Mouse (Mus musculus): ENCODE measurements at regions not wholly inside any gene's neighbourhood (a gene's known extent, or its start where the extent isn't known, plus 50 kb on each side); places are given as distances from the start of the nearest gene placed in this dataset.

DNA sequence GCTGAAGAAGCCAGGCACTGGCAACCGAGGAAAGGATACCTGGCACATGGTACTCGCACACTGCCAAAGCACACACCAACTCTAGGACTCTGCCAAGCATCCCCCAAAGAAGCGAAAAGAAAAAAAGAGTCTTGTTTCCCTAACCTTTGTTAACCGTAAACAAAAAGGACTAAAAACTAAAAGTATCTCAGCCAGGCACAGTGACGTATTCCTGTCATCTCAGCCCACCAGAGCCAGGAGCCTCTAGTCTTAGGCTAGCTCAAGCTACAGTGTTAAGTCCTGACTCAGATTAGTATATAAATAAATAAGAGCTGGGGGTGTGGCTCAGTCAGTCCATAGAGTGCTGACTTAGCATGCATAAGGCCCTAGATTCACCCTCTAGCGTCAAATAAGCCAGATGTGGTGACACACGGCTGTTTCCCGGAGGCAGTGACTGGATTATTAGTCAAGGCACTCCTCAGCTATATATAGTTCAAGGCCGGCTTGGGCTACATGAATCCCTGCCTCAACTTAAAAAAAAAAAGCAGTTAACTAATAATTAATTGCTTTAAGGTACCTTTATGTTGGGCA lies 130.1 kb downstream of the Sox4 start:
- 61% methylated on average over 9 of the region's 9 CpGs for WGBS
- DNase-seq, result no peak
- Histone ChIP-seq H3K27me3 (ENCODE audit: control insufficient read depth, insufficient read depth, low read length) (no peaks in the 10 kb centered on the region), H3K27ac (ENCODE audit: insufficient read depth, low read length) (no peak overlapping the region), H3K4me1 (ENCODE audit: control insufficient read depth, insufficient read depth, low read length) (no peaks in the 10 kb centered on the region), H3K4me3 (replicated peaks; ENCODE audit: insufficient read depth, low read depth, low read length) (no peak overlapping the region)
- TF ChIP-seq CTCF (IDR thresholded peaks at IDR 0.05; ENCODE audit: borderline replicate concordance, insufficient read depth, low read depth, low read length) (no peak), POLR2A (IDR thresholded peaks at IDR 0.05; ENCODE audit: borderline replicate concordance, insufficient read depth, low read length) (no peak)

DNA sequence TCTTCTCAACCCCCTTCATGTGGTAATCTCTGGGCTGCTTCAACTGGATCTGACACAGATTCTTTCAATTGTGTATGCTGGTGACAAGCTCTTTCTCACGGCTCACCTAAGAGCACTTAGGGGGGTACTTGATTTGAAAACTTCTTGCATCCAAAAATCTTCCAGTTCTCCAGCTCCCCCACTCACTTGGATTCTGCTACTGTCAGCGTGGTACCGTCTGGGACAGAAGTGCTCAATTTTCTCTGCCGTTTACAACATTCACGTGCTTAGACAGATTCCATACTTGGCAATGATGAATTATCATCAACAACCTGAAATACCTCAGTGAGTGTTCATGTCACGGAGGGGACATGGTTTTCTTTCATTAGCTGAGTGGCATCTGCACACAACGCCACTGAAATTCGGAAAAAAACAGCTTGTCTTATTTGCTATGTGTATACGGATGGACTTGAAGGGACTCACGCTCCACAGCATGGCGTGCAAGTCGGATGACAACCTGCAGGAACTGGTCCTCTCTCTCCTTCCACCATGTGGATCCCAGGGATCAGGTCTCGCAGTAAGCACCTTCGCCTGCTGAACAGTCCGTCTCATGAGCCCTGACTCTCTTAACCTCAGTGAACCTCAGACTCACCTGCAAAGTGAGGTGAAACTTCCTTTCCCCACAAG lies 132.5 kb downstream of the Sox4 start:
- Histone ChIP-seq H3K27ac (ENCODE audit: insufficient read depth, low read length) (no peak overlapping the region), H3K4me3 (replicated peaks; ENCODE audit: insufficient read depth, low read depth, low read length) (no peak overlapping the region), H3K4me1 (ENCODE audit: control insufficient read depth, insufficient read depth, low read length) (no peaks in the 10 kb centered on the region), H3K27me3 (ENCODE audit: control insufficient read depth, insufficient read depth, low read length) (no peaks in the 10 kb centered on the region)
- TF ChIP-seq CTCF (IDR thresholded peaks at IDR 0.05; ENCODE audit: borderline replicate concordance, insufficient read depth, low read depth, low read length) (no peak), POLR2A (IDR thresholded peaks at IDR 0.05; ENCODE audit: borderline replicate concordance, insufficient read depth, low read length) (no peak)
- WGBS, result 81% methylated on average over 15 of the region's 15 CpGs
- no peak for DNase-seq

DNA sequence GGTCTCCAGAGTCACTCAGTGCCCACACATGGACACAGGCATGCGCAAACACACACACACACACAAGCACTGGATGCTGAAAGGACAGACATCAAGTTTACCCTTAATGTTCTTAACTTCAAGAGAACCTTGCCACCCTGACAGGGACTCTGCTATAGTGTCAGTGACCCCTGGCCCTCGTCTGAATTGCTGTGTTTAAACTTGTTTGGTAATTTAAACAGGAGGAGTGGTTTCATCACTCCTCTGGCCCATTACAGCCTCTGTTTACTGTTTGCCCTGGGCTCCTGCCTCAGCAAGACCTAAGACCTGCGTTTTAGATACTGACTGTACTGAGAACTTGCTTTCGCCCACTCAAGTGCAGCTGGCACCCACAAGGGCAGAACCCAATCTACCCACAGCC lies 139.4 kb downstream of the Sox4 start:
- WGBS, result 73% methylated on average over 4 of the region's 4 CpGs
- DNase-seq, result no peak
- no peak for TF ChIP-seq CTCF (IDR thresholded peaks at IDR 0.05; ENCODE audit: borderline replicate concordance, insufficient read depth, low read depth, low read length)
- TF ChIP-seq POLR2A (IDR thresholded peaks at IDR 0.05; ENCODE audit: borderline replicate concordance, insufficient read depth, low read length), result no peak
- H3K27ac ChIP-seq (ENCODE audit: insufficient read depth, low read length), result no peak overlapping the region
- no peak overlapping the region for H3K4me3 ChIP-seq (replicated peaks; ENCODE audit: insufficient read depth, low read depth, low read length)
- H3K27me3 ChIP-seq (ENCODE audit: control insufficient read depth, insufficient read depth, low read length), result no peaks in the 10 kb centered on the region
- no peaks in the 10 kb centered on the region for H3K4me1 ChIP-seq (ENCODE audit: control insufficient read depth, insufficient read depth, low read length)

DNA sequence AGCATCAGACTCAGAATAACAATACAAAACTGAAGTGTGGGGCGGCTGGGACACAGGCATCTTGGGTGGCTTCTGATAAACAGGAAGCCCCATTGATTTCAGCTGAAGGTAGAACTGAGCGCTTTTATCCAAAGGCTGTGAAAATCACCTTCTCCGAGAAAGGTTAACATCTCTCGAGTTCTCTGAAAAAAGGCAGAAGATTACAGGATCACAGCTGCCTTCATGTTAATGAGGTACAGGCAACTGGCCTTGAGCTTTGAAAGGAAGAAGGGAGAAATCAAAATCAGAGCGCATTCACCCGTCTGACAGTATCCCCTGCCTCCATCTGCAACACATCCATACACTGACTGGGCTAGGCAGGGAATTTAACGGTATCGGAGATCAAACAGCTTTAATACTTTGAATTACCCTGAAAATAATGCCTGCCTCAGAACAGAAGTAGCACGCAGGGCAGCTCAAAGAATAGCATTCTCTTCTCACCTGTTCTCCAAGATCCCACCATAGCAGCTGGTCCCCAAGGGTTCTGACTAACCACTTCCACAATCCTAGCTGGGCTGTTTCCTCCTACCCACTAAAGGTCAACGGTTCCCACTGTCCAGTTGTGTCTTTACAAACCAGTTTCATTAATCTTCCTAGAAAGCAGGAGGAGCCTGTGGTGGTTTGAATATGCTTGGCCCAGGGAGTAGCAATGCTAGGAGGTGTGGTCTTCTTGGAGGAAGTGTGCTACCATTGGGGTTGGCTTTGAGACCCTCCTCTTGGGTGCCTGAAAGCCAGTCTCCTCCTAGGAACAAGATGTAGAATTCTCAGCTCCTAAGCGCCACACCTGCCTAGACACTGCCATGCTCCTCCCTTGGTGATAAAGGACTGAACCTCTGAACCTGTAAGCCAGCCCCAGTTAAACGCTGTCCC lies 141.6 kb downstream of the Sox4 start:
- Histone ChIP-seq H3K27ac (ENCODE audit: insufficient read depth, low read length) (no peak overlapping the region), H3K4me3 (replicated peaks; ENCODE audit: insufficient read depth, low read depth, low read length) (no peak overlapping the region), H3K27me3 (ENCODE audit: control insufficient read depth, insufficient read depth, low read length) (no peaks in the 10 kb centered on the region), H3K4me1 (ENCODE audit: control insufficient read depth, insufficient read depth, low read length) (no peaks in the 10 kb centered on the region)
- 54% methylated on average over 12 of the region's 12 CpGs for WGBS
- DNase-seq, result no peak
- TF ChIP-seq CTCF (IDR thresholded peaks at IDR 0.05; ENCODE audit: borderline replicate concordance, insufficient read depth, low read depth, low read length) (no peak), POLR2A (IDR thresholded peaks at IDR 0.05; ENCODE audit: borderline replicate concordance, insufficient read depth, low read length) (no peak)

DNA sequence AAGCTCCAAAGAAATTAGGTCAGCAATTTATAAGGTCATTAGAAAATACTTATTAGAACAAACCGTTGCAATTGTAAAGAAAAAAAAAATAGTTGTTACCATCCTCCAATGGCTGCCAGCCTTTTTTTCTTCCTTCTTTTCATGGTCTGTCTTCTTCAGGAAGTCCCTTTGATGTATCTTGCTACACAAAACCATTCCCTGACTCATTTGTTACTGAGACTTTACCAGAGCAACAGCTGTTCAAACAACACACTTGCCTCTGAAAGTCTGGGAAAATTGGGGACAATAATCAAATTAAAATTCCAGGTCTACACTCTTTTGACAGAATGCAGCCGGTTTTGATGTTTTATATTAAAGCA lies 142.5 kb downstream of the Sox4 start:
- H3K27ac ChIP-seq (ENCODE audit: insufficient read depth, low read length), result no peak overlapping the region

DNA sequence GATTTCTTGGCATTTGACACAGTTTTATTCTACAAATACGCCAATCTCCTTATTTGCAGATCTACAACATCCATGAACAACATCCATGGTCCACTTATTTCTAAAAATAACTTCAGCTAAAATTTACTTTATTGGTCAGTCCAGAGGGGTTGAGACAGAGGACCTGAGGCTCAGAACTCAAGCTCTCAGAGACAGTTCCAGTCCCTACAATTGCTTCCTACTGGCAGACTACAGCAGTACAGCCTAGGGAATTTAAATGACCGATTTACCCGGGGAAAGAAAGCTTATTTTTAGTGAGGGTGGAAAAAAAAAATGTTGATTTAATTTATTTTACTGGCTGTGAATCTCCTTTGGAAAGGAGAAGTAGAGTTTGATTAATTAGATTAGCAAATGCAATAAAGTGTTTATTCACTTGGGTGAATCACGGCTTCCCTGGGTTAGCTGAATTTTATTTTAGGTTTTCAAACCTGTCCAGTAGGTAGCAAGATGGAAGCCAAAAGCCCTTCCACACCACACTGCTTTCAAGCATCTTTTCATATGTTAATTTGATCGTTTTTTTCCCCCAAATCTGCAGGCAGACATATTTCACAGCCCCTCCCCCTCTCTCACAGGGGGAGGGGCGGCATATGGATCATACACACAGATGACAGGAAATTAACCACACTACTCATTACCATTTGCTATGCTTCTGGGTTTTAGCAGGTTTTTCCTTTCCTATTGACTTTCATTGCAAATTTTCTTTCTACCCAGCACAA lies 143.0 kb downstream of the Sox4 start:
- Histone ChIP-seq H3K4me3 (replicated peaks; ENCODE audit: insufficient read depth, low read depth, low read length) (no peak overlapping the region), H3K4me1 (ENCODE audit: control insufficient read depth, insufficient read depth, low read length) (no peaks in the 10 kb centered on the region), H3K27me3 (ENCODE audit: control insufficient read depth, insufficient read depth, low read length) (no peaks in the 10 kb centered on the region), H3K27ac (ENCODE audit: insufficient read depth, low read length) (no peak overlapping the region)
- TF ChIP-seq POLR2A (IDR thresholded peaks at IDR 0.05; ENCODE audit: borderline replicate concordance, insufficient read depth, low read length), result no peak
- 32% methylated on average over 6 of the region's 6 CpGs for WGBS
- DNase-seq, result no peak

More for the DNA sequence above, 142.5 kb downstream of the Sox4 start:
- no peak for TF ChIP-seq CTCF (IDR thresholded peaks at IDR 0.05; ENCODE audit: borderline replicate concordance, insufficient read depth, low read depth, low read length)
- TF ChIP-seq POLR2A (IDR thresholded peaks at IDR 0.05; ENCODE audit: borderline replicate concordance, insufficient read depth, low read length), result no peak
- DNase-seq, result no peak
- no peaks in the 10 kb centered on the region for H3K27me3 ChIP-seq (ENCODE audit: control insufficient read depth, insufficient read depth, low read length)
- H3K4me3 ChIP-seq (replicated peaks; ENCODE audit: insufficient read depth, low read depth, low read length), result no peak overlapping the region
- WGBS, result 13% methylated on average over 2 of the region's 2 CpGs
- H3K4me1 ChIP-seq (ENCODE audit: control insufficient read depth, insufficient read depth, low read length), result no peaks in the 10 kb centered on the region

DNA sequence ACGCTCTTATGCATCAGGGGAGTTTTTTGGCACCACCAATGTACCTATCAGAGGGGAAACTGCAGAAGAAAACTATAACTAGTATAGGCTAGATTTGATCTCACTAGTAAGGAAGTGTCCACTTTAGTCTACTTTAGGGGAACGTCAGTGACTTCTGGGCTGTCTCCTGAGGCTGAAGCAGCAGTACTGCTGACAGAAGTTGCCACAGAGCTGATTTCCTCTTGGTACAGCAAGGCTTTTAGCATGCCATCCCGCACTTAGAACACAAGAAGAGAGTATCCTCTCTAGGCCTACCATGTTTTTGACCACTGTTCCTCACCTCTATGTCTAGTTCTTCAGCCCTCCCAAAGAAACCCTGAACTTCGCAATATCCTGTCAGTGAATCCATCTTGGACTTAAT lies 148.2 kb downstream of the Sox4 start:
- no peak overlapping the region for H3K4me3 ChIP-seq (replicated peaks; ENCODE audit: insufficient read depth, low read depth, low read length)
- DNase-seq, result no peak
- no peaks in the 10 kb centered on the region for H3K4me1 ChIP-seq (ENCODE audit: control insufficient read depth, insufficient read depth, low read length)
- 51% methylated on average over 4 of the region's 4 CpGs for WGBS
- no peaks in the 10 kb centered on the region for H3K27me3 ChIP-seq (ENCODE audit: control insufficient read depth, insufficient read depth, low read length)
- no peak for TF ChIP-seq POLR2A (IDR thresholded peaks at IDR 0.05; ENCODE audit: borderline replicate concordance, insufficient read depth, low read length)
- no peak for TF ChIP-seq CTCF (IDR thresholded peaks at IDR 0.05; ENCODE audit: borderline replicate concordance, insufficient read depth, low read depth, low read length)
- no peak overlapping the region for H3K27ac ChIP-seq (ENCODE audit: insufficient read depth, low read length)
